Mouse (Mus musculus): ENCODE measurements at regions not wholly inside any gene's neighbourhood (a gene's known extent, or its start where the extent isn't known, plus 50 kb on each side); places are given as distances from the start of the nearest gene placed in this dataset.
A peak's percentile ranks its signal among the peaks of the same experiment; 100 is the strongest.

- ATAC-seq (ENCODE audit: low FRiP score, low read depth) = no peak
- Histone ChIP-seq H3K27ac (no peak overlapping the region), H3K36me3 (no peaks in the 10 kb centered on the region), H3K9me3 (no peaks in the 10 kb centered on the region), H3K27me3 (replicated peaks) (no peaks in the 10 kb centered on the region), H3K9ac (no peak overlapping the region), H3K4me1 (no peaks in the 10 kb centered on the region), H3K4me3 (no peak overlapping the region), H3K4me2 (replicated peaks) (no peak overlapping the region)
- 89% methylated on average over 6 of the region's 6 CpGs for WGBS
Observed at GRCm38 (mm10) chr11:111484981-111485380, 419.0 kb downstream of the Kcnj2 start.

GRCm38 (mm10) chr11:111512471-111512870 lies 446.5 kb downstream of the Kcnj2 start:
- no peak overlapping the region for H3K27ac ChIP-seq
- H3K4me3 ChIP-seq = no peak overlapping the region
- H3K9ac ChIP-seq = no peak overlapping the region
- H3K4me1 ChIP-seq = 0 out of 2 replicates have a peak, but pooled peaks cover 2% of the 10 kb centered on the region
- H3K4me2 ChIP-seq (replicated peaks) = no peak overlapping the region
- no peaks in the 10 kb centered on the region for H3K27me3 ChIP-seq (replicated peaks)
- H3K36me3 ChIP-seq = no peaks in the 10 kb centered on the region
- H3K9me3 ChIP-seq = no peaks in the 10 kb centered on the region
- 25% methylated on average over 4 of the region's 4 CpGs for WGBS
- no peak for ATAC-seq (ENCODE audit: low FRiP score, low read depth)

DNA sequence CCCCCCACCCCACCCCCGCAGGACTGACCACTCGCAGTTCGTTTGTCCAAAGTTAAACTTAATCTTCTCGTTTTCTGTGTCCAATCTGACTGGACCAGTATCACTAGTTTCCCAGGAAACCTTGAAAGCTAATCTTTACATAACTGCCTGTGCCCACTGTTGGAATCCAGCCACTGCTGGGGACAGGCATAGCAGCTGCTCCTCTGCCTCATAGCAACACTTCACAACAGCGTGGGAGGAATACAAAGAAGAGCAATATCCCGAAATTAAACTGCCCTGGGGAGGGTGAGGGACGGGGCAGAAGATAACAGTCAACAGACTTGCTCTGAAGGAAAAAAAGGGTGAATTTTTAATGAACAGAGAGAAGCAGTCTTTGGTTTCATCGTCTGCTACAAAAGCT lies 456.8 kb downstream of the Kcnj2 start:
- Histone ChIP-seq H3K27me3 (replicated peaks) (no peaks in the 10 kb centered on the region), H3K36me3 (no peaks in the 10 kb centered on the region), H3K4me3 (no peak overlapping the region), H3K9ac (no peak overlapping the region), H3K4me2 (replicated peaks) (no peak overlapping the region; the same call in 1 of the 2 replicates), H3K9me3 (no peaks in the 10 kb centered on the region), H3K27ac (no peak overlapping the region), H3K4me1 (peaks cover 3% of the 10 kb centered on the region; the same call in 1 of the 2 replicates)
- WGBS = 39% methylated on average over 8 of the region's 8 CpGs
- ATAC-seq (ENCODE audit: low FRiP score, low read depth) = peak; percentile 66

GRCm38 (mm10) chr11:111523465-111523864 lies 457.5 kb downstream of the Kcnj2 start:
- Histone ChIP-seq H3K27me3 (replicated peaks) (no peaks in the 10 kb centered on the region), H3K36me3 (no peaks in the 10 kb centered on the region), H3K27ac (no peak overlapping the region), H3K9me3 (no peaks in the 10 kb centered on the region), H3K9ac (no peak overlapping the region), H3K4me3 (no peak overlapping the region), H3K4me1 (peaks cover 3% of the 10 kb centered on the region; the same call in 1 of the 2 replicates), H3K4me2 (replicated peaks) (no peak overlapping the region)
- 66% methylated on average over 8 of the region's 8 CpGs for WGBS
- no peak for ATAC-seq (ENCODE audit: low FRiP score, low read depth)

DNA sequence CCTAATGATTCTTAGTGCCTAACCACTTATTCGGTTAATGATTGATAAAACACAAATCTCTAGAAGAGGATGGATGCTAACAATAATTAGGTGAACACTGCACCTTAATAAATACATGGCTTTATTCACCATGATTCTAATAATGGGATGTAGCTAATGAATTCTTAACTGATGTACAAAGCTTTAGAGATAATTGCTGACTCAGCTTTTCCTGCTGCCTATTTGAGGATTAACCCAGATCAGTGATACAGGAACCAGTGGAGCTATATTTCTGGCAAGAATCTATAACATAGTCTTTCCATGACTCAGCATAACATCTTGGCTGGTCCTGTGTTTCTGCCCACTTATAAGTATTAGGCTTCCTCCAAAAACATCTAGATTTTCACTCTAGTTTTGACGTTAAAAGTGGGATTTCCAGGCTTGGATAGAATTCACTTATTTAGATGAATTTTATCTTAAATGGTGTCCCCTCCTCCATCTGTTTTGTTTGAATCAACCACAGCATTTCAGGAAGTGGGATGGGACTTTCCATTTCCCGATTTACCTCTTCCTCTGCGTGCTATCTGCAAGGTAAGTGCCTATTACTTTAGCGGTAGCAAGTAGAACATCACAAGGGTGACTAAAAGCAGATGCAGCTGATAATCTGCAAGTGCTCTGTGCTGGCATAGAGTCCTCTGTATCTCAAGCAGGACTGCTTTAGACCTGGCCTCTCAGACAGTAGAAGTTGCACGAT lies 460.2 kb downstream of the Kcnj2 start:
- H3K4me2 ChIP-seq (replicated peaks) = no peak overlapping the region
- H3K9ac ChIP-seq = no peak overlapping the region
- no peak for ATAC-seq (ENCODE audit: low FRiP score, low read depth)
- no peaks in the 10 kb centered on the region for H3K36me3 ChIP-seq
- H3K4me3 ChIP-seq = no peak overlapping the region
- peaks cover 3% of the 10 kb centered on the region; the same call in 1 of the 2 replicates for H3K4me1 ChIP-seq
- no peaks in the 10 kb centered on the region for H3K27me3 ChIP-seq (replicated peaks)
- H3K27ac ChIP-seq = no peak overlapping the region
- no peaks in the 10 kb centered on the region for H3K9me3 ChIP-seq
- 90% methylated on average over 6 of the region's 6 CpGs for WGBS

DNA sequence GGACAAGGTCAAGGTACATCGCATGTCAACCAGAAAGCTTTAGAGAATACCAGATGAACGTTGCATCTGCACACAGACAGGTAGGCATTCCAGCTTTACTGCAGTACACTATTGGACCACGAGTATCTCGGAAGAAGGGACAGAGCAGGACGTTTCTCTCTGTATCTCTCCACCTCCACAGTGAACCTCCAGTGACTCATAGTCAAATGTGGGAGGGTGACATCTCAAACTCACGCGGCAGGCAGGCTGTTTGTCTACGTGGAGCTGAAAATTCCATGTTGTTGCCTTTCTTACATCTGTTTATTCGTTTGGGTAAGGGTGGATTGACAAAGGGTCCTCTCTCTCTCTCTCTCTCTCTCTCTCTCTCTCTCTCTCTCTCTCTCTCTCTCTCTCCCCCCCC lies 463.6 kb downstream of the Kcnj2 start:
- no peak for ATAC-seq (ENCODE audit: low FRiP score, low read depth)
- Histone ChIP-seq H3K9me3 (no peaks in the 10 kb centered on the region), H3K4me2 (replicated peaks) (no peak overlapping the region), H3K27me3 (replicated peaks) (no peaks in the 10 kb centered on the region), H3K4me3 (no peak overlapping the region), H3K36me3 (no peaks in the 10 kb centered on the region), H3K27ac (no peak overlapping the region), H3K9ac (no peak overlapping the region), H3K4me1 (no peaks in the 10 kb centered on the region)
- 78% methylated on average over 9 of the region's 9 CpGs for WGBS

DNA sequence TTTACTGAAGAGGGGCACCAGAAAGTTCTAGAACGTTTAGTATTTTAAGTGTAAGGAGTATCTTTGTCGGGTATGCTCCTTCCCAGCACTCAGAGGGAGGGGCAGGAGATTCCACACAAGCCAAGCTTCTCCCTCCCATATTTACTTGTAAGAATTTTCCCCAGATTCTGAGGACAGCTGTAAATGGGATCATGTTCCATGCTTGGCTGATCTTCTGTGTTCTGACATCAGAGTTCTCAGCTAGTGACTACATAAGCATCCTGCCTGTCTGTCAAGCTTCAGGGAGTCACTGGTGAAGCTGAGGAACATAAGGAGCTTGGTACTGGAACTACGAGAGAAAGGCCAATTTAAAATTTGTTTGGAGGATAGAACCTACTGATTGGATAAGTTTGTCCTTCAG lies 464.9 kb downstream of the Kcnj2 start:
- ATAC-seq (ENCODE audit: low FRiP score, low read depth) = no peak
- 80% methylated on average over 3 of the region's 3 CpGs for WGBS

DNA sequence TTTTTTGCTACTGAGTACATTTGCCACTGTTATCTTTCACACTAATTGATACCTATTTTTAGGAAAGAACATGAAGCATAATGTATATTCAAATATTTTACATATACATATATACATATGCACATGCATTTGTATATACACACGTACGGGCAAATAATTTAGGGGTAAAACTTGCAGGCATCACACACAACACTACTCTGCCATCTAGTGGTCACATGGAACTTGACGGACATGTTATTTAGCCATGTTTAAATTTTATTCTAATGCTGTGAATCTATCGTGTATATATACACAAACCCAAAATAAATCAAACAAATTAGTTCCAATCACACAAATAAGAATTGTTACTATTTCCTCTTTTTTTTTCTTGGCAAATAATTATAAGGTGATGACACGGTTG lies 466.5 kb downstream of the Kcnj2 start:
- Histone ChIP-seq H3K4me3 (no peak overlapping the region), H3K4me1 (0 out of 2 replicates have a peak, but pooled peaks cover 4% of the 10 kb centered on the region), H3K9me3 (no peaks in the 10 kb centered on the region), H3K36me3 (no peaks in the 10 kb centered on the region), H3K27me3 (replicated peaks) (no peaks in the 10 kb centered on the region), H3K9ac (no peak overlapping the region), H3K27ac (no peak overlapping the region), H3K4me2 (replicated peaks) (no peak overlapping the region)
- no peak for ATAC-seq (ENCODE audit: low FRiP score, low read depth)
- 32% methylated on average over 5 of the region's 5 CpGs for WGBS

More for the DNA sequence above, 464.9 kb downstream of the Kcnj2 start:
- no peak overlapping the region for H3K4me2 ChIP-seq (replicated peaks)
- no peaks in the 10 kb centered on the region for H3K9me3 ChIP-seq
- H3K27me3 ChIP-seq (replicated peaks) = no peaks in the 10 kb centered on the region
- no peaks in the 10 kb centered on the region for H3K4me1 ChIP-seq
- no peak overlapping the region for H3K9ac ChIP-seq
- H3K27ac ChIP-seq = no peak overlapping the region
- H3K36me3 ChIP-seq = no peaks in the 10 kb centered on the region
- no peak overlapping the region for H3K4me3 ChIP-seq

GRCm38 (mm10) chr11:111536040-111536836 lies 470.3 kb downstream of the Kcnj2 start:
- H3K9me3 ChIP-seq = no peaks in the 10 kb centered on the region
- H3K36me3 ChIP-seq = no peaks in the 10 kb centered on the region
- H3K4me3 ChIP-seq = no peak overlapping the region
- H3K4me1 ChIP-seq = 0 out of 2 replicates have a peak, but pooled peaks cover 4% of the 10 kb centered on the region
- WGBS = 47% methylated on average over 17 of the region's 17 CpGs
- no peak overlapping the region for H3K9ac ChIP-seq
- H3K27ac ChIP-seq = no peak overlapping the region
- H3K4me2 ChIP-seq (replicated peaks) = 0 out of 2 replicates have a peak overlapping the region, but pooled peaks have one; percentile 24
- ATAC-seq (ENCODE audit: low FRiP score, low read depth) = no peak
- H3K27me3 ChIP-seq (replicated peaks) = no peaks in the 10 kb centered on the region

DNA sequence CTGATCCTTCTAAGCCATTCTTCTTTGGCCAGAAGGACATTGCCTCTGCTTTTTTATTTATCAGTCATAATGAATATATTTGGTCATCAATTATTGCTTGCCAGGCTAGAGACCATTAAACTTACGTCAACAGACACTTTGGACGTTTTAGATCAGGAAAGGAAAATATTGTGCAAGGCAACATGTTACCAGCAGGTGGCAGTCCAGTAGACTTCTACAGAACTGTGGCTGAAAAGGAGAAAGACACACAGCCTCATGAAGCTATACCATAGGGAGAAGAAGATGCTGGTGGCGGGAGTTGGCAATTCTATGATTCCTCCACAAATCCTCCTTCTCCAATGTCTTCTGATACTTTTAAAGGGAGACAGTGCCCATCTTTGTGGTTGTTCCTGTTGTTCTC lies 471.7 kb downstream of the Kcnj2 start:
- Histone ChIP-seq H3K4me2 (replicated peaks) (no peak overlapping the region), H3K36me3 (no peaks in the 10 kb centered on the region), H3K27me3 (replicated peaks) (no peaks in the 10 kb centered on the region), H3K4me3 (no peak overlapping the region), H3K4me1 (0 out of 2 replicates have a peak, but pooled peaks cover 8% of the 10 kb centered on the region), H3K9ac (no peak overlapping the region), H3K9me3 (no peaks in the 10 kb centered on the region), H3K27ac (no peak overlapping the region)
- WGBS = 26% methylated on average over 3 of the region's 3 CpGs
- no peak for ATAC-seq (ENCODE audit: low FRiP score, low read depth)

- no peak for ATAC-seq (ENCODE audit: low FRiP score, low read depth)
- 0 out of 2 replicates have a peak, but pooled peaks cover 8% of the 10 kb centered on the region for H3K4me1 ChIP-seq
- H3K27ac ChIP-seq = no peak overlapping the region
- no peaks in the 10 kb centered on the region for H3K36me3 ChIP-seq
- H3K27me3 ChIP-seq (replicated peaks) = no peaks in the 10 kb centered on the region
- no peak overlapping the region for H3K9ac ChIP-seq
- H3K4me2 ChIP-seq (replicated peaks) = no peak overlapping the region
- no peaks in the 10 kb centered on the region for H3K9me3 ChIP-seq
- H3K4me3 ChIP-seq = no peak overlapping the region
- 69% methylated on average over 6 of the region's 6 CpGs for WGBS
Observed at GRCm38 (mm10) chr11:111539960-111540359, 474.0 kb downstream of the Kcnj2 start.

DNA sequence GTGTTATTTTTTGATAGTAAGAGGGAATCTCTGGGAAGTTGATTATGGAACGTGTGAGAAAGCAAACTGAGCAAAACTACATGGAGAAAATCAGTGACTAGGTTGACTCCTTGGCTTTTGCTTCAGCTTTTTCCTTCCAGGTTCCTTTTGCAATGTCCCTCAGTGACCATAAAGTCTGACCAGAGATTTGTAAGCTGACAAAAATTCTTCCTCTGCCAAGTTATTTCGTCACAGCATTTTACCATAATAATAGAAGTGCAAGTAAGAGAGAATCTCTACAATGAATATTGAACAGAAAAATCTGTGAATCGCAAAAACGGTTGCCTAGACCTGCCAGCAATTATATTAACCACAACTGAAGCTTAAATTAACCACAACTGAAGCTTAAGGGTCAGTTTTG lies 479.3 kb downstream of the Kcnj2 start:
- ATAC-seq (ENCODE audit: low FRiP score, low read depth) = no peak
- 0 out of 2 replicates have a peak, but pooled peaks cover 4% of the 10 kb centered on the region for H3K4me1 ChIP-seq
- no peak overlapping the region for H3K4me2 ChIP-seq (replicated peaks)
- H3K9me3 ChIP-seq = no peaks in the 10 kb centered on the region
- H3K4me3 ChIP-seq = no peak overlapping the region
- H3K27me3 ChIP-seq (replicated peaks) = no peaks in the 10 kb centered on the region
- H3K27ac ChIP-seq = no peak overlapping the region
- no peaks in the 10 kb centered on the region for H3K36me3 ChIP-seq
- no peak overlapping the region for H3K9ac ChIP-seq
- WGBS = 87% methylated on average over 4 of the region's 4 CpGs
